Mouse (Mus musculus): ENCODE measurements around the gene Kbtbd12. TPM values are rescaled to one million over a fixed set of nuclear protein-coding genes. Genes with fewer than 3 reads are reported as not detected.
A peak's percentile ranks its signal among the peaks of the same experiment; 100 is the strongest.

Kbtbd12 gene
- polyA plus RNA-seq, 1 experiment from 2014 or later, result not detected

- H3K9me3 ChIP-seq (ENCODE audit: control insufficient read depth, low read length), result no peaks in the 10 kb centered on the region
- no peak overlapping the region for H3K4me3 ChIP-seq (ENCODE audit: low read depth, low read length)
- no peak overlapping the region for H3K4me2 ChIP-seq (ENCODE audit: low read depth, severe bottlenecking)
- 60% methylated on average over 6 of the region's 6 CpGs for WGBS
- ATAC-seq (ENCODE audit: insufficient number of reproducible peaks, low FRiP score, low TSS enrichment, low read depth) (no peak), DNase-seq (ENCODE audit: low spot score) (no peak)
- H3K27me3 ChIP-seq (ENCODE audit: control insufficient read depth, insufficient read depth, low read length), result no peaks in the 10 kb centered on the region
- no peak overlapping the region for H3K27ac ChIP-seq (replicated peaks; ENCODE audit: low read depth, low read length)
- no peaks in the 10 kb centered on the region for H3K4me1 ChIP-seq (ENCODE audit: control insufficient read depth, insufficient read depth, low read length)
- H3K36me3 ChIP-seq (ENCODE audit: control insufficient read depth, insufficient read depth, low read length), result no peaks in the 10 kb centered on the region
- H3K9ac ChIP-seq (ENCODE audit: low read length), result no peak overlapping the region
Measured at GRCm38 (mm10) chr6:88631293-88631692, 6.5 kb downstream of the Kbtbd12 start.

GRCm38 (mm10) chr6:88630560-88630959 is 7.2 kb downstream of the Kbtbd12 start:
- no peaks in the 10 kb centered on the region for H3K27me3 ChIP-seq (ENCODE audit: control insufficient read depth, insufficient read depth, low read length)
- ATAC-seq (ENCODE audit: insufficient number of reproducible peaks, low FRiP score, low TSS enrichment, low read depth), result no peak
- no peaks in the 10 kb centered on the region for H3K4me1 ChIP-seq (ENCODE audit: control insufficient read depth, insufficient read depth, low read length)
- H3K27ac ChIP-seq (replicated peaks; ENCODE audit: low read depth, low read length), result no peak overlapping the region
- no peaks in the 10 kb centered on the region for H3K36me3 ChIP-seq (ENCODE audit: control insufficient read depth, insufficient read depth, low read length)
- DNase-seq (ENCODE audit: low spot score), result no peak
- H3K4me3 ChIP-seq (ENCODE audit: low read depth, low read length), result no peak overlapping the region
- no peak overlapping the region for H3K4me2 ChIP-seq (ENCODE audit: low read depth, severe bottlenecking)
- H3K9ac ChIP-seq (ENCODE audit: low read length), result no peak overlapping the region
- H3K9me3 ChIP-seq (ENCODE audit: control insufficient read depth, low read length), result no peaks in the 10 kb centered on the region
- 45% methylated on average over 5 of the region's 5 CpGs for WGBS

- no peak for ATAC-seq (ENCODE audit: insufficient number of reproducible peaks, low FRiP score, low TSS enrichment, low read depth)
Measured at GRCm38 (mm10) chr6:88629821-88630220, 7.9 kb downstream of the Kbtbd12 start.

DNA sequence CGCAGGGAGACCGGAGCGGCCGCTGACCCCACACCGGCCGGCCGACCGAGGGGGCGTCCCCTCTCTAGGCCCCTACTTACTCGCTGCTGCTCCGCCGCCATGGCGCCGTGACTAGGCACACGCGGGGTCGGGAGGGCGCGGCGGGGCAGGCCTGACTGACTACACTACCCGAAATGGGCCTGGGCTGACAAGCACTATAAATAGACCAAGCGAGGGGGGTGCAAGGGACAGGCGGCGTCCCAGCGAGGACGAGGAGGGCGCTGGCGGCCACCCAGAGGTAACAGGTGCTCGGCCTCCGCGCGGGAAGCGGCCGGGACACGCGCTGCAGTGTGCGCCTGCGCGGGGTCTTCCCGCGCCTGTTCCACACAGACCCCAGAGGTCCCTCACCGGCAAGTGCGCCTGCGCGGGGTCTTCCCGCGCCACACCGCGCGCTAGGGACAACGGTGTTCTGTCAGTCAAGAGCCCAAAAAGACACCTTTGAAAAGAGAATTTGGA is 10.4 kb downstream of the Kbtbd12 start:
- Histone ChIP-seq H3K4me2 (ENCODE audit: low read depth, severe bottlenecking) (peak overlapping the region; percentile 96), H3K9me3 (ENCODE audit: control insufficient read depth, low read length) (no peaks in the 10 kb centered on the region), H3K36me3 (ENCODE audit: control insufficient read depth, insufficient read depth, low read length) (no peaks in the 10 kb centered on the region), H3K4me1 (ENCODE audit: control insufficient read depth, insufficient read depth, low read length) (no peaks in the 10 kb centered on the region), H3K27me3 (ENCODE audit: control insufficient read depth, insufficient read depth, low read length) (no peaks in the 10 kb centered on the region), H3K4me3 (ENCODE audit: low read depth, low read length) (peak overlapping the region; percentile 39), H3K9ac (ENCODE audit: low read length) (peak overlapping the region; percentile 62), H3K27ac (replicated peaks; ENCODE audit: low read depth, low read length) (no peak overlapping the region)
- WGBS, result 1% methylated on average over 49 of the region's 51 CpGs
- DNase-seq (ENCODE audit: low spot score) (peak; percentile 86), ATAC-seq (ENCODE audit: insufficient number of reproducible peaks, low FRiP score, low TSS enrichment, low read depth) (peak; percentile 89)

More at GRCm38 (mm10) chr6:88629821-88630220, 7.9 kb downstream of the Kbtbd12 start:
- Histone ChIP-seq H3K27ac (replicated peaks; ENCODE audit: low read depth, low read length) (no peak overlapping the region), H3K4me2 (ENCODE audit: low read depth, severe bottlenecking) (no peak overlapping the region), H3K9me3 (ENCODE audit: control insufficient read depth, low read length) (no peaks in the 10 kb centered on the region), H3K9ac (ENCODE audit: low read length) (no peak overlapping the region), H3K4me3 (ENCODE audit: low read depth, low read length) (no peak overlapping the region), H3K27me3 (ENCODE audit: control insufficient read depth, insufficient read depth, low read length) (no peaks in the 10 kb centered on the region), H3K4me1 (ENCODE audit: control insufficient read depth, insufficient read depth, low read length) (no peaks in the 10 kb centered on the region), H3K36me3 (ENCODE audit: control insufficient read depth, insufficient read depth, low read length) (no peaks in the 10 kb centered on the region)
- no peak for DNase-seq (ENCODE audit: low spot score)
- WGBS, result 92% methylated on average over 2 of the region's 2 CpGs

DNA sequence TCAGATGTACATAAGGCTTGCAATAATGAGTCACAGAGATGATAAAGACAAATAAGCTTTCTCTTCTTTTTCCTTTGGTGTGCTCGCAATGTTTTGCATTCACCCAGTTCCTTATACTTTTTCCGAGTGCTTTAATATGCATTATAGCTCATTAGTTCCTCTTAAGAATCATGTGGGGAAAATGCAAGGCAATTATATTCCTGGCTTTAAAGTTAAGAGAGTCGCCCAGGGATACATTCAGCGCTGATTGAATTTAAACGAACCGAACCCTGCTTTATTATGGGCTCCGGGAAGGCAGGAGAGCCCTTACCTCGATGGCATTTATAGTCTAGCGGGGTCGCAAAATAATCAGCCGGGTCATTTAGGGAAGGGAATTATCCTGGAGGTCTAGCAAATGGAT is 10.8 kb downstream of the Kbtbd12 start:
- peak overlapping the region; percentile 96 for H3K4me2 ChIP-seq (ENCODE audit: low read depth, severe bottlenecking)
- no peaks in the 10 kb centered on the region for H3K4me1 ChIP-seq (ENCODE audit: control insufficient read depth, insufficient read depth, low read length)
- H3K9ac ChIP-seq (ENCODE audit: low read length), result peak overlapping the region; percentile 62; the same call in 1 of the 2 replicates
- ATAC-seq (ENCODE audit: insufficient number of reproducible peaks, low FRiP score, low TSS enrichment, low read depth) (no peak), DNase-seq (ENCODE audit: low spot score) (no peak)
- no peaks in the 10 kb centered on the region for H3K36me3 ChIP-seq (ENCODE audit: control insufficient read depth, insufficient read depth, low read length)
- 12% methylated on average over 11 of the region's 11 CpGs for WGBS
- no peaks in the 10 kb centered on the region for H3K9me3 ChIP-seq (ENCODE audit: control insufficient read depth, low read length)
- peak overlapping the region; percentile 39 for H3K4me3 ChIP-seq (ENCODE audit: low read depth, low read length)
- H3K27me3 ChIP-seq (ENCODE audit: control insufficient read depth, insufficient read depth, low read length), result no peaks in the 10 kb centered on the region
- H3K27ac ChIP-seq (replicated peaks; ENCODE audit: low read depth, low read length), result no peak overlapping the region

- H3K4me3 ChIP-seq (ENCODE audit: low read depth, low read length), result no peak overlapping the region
- WGBS, result 17% methylated on average over 4 of the region's 4 CpGs
- H3K9me3 ChIP-seq (ENCODE audit: control insufficient read depth, low read length), result no peaks in the 10 kb centered on the region
- no peak for ATAC-seq (ENCODE audit: insufficient number of reproducible peaks, low FRiP score, low TSS enrichment, low read depth)
- H3K27ac ChIP-seq (replicated peaks; ENCODE audit: low read depth, low read length), result no peak overlapping the region
- DNase-seq (ENCODE audit: low spot score), result no peak
- no peak overlapping the region for H3K9ac ChIP-seq (ENCODE audit: low read length)
- H3K36me3 ChIP-seq (ENCODE audit: control insufficient read depth, insufficient read depth, low read length), result no peaks in the 10 kb centered on the region
- no peak overlapping the region for H3K4me2 ChIP-seq (ENCODE audit: low read depth, severe bottlenecking)
- H3K27me3 ChIP-seq (ENCODE audit: control insufficient read depth, insufficient read depth, low read length), result no peaks in the 10 kb centered on the region
- no peaks in the 10 kb centered on the region for H3K4me1 ChIP-seq (ENCODE audit: control insufficient read depth, insufficient read depth, low read length)
Measured at GRCm38 (mm10) chr6:88626462-88626861, 11.3 kb downstream of the Kbtbd12 start.

DNA sequence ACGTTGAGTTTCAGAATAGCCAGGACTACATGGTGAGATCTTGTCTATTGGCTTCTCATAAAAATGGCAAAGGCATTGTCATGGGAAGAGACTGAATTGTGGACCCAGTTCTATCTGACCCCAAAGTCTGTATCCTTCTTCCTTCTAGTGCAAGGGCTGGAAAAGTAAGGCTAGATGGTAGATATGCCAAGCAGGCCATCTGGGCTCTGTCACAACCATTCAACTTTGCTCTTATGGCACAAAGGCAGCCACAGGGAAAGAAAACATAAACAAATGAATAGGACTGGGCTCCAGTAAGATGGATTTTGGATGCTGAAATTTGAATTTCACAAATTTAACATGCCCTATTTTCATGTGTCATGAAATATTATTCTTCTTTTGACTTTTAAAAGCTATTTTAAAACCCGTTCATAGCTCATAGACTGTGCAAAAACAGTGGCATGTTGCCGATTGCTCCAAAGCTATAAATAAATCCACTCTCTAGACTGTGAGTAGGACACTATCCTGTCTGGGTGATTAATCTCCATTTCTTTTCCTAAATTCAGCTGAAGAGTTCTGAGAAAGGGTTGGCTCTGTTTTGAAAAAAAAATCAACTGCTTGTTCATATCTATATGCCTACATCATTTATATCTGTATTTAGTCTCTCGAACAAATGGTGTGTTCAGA is 15.8 kb downstream of the Kbtbd12 start:
- H3K9ac ChIP-seq (ENCODE audit: low read length), result no peak overlapping the region
- H3K27ac ChIP-seq (replicated peaks; ENCODE audit: low read depth, low read length), result no peak overlapping the region
- H3K27me3 ChIP-seq (ENCODE audit: control insufficient read depth, insufficient read depth, low read length), result no peaks in the 10 kb centered on the region
- no peak overlapping the region for H3K4me3 ChIP-seq (ENCODE audit: low read depth, low read length)
- H3K4me1 ChIP-seq (ENCODE audit: control insufficient read depth, insufficient read depth, low read length), result no peaks in the 10 kb centered on the region
- DNase-seq (ENCODE audit: low spot score) (no peak), ATAC-seq (ENCODE audit: insufficient number of reproducible peaks, low FRiP score, low TSS enrichment, low read depth) (no peak)
- H3K36me3 ChIP-seq (ENCODE audit: control insufficient read depth, insufficient read depth, low read length), result no peaks in the 10 kb centered on the region
- H3K9me3 ChIP-seq (ENCODE audit: control insufficient read depth, low read length), result no peaks in the 10 kb centered on the region
- 87% methylated on average over 4 of the region's 4 CpGs for WGBS
- H3K4me2 ChIP-seq (ENCODE audit: low read depth, severe bottlenecking), result no peak overlapping the region

- no peaks in the 10 kb centered on the region for H3K4me1 ChIP-seq (ENCODE audit: control insufficient read depth, insufficient read depth, low read length)
- no peaks in the 10 kb centered on the region for H3K36me3 ChIP-seq (ENCODE audit: control insufficient read depth, insufficient read depth, low read length)
- no peak for ATAC-seq (ENCODE audit: insufficient number of reproducible peaks, low FRiP score, low TSS enrichment, low read depth)
- WGBS, result 41% methylated on average over 5 of the region's 5 CpGs
- H3K9ac ChIP-seq (ENCODE audit: low read length), result no peak overlapping the region
- no peak overlapping the region for H3K4me3 ChIP-seq (ENCODE audit: low read depth, low read length)
- DNase-seq (ENCODE audit: low spot score), result no peak
- no peak overlapping the region for H3K27ac ChIP-seq (replicated peaks; ENCODE audit: low read depth, low read length)
- no peaks in the 10 kb centered on the region for H3K9me3 ChIP-seq (ENCODE audit: control insufficient read depth, low read length)
- H3K4me2 ChIP-seq (ENCODE audit: low read depth, severe bottlenecking), result no peak overlapping the region
- H3K27me3 ChIP-seq (ENCODE audit: control insufficient read depth, insufficient read depth, low read length), result no peaks in the 10 kb centered on the region
Measured at GRCm38 (mm10) chr6:88619542-88619941, 18.2 kb downstream of the Kbtbd12 start.

DNA sequence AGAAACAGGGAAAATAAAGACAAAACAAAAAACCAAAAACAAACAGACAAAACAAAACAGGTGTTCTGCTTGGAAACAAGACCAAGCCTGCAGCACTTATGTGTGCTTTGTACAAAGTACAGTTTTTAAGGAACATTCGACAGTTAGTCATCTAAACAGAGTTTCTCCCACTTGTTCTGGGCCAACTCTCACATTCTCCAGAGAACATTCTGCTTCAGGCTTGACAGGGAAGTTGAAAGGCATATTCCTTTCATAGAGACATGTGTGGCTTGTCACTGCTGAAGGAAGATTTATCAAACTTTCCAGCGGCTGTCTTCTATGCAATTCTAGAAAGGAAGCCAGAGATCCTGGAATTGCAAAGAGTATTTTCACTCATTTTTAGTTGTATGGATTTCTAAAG is 22.4 kb downstream of the Kbtbd12 start:
- Histone ChIP-seq H3K4me1 (ENCODE audit: control insufficient read depth, insufficient read depth, low read length) (no peaks in the 10 kb centered on the region), H3K9me3 (ENCODE audit: control insufficient read depth, low read length) (no peaks in the 10 kb centered on the region), H3K36me3 (ENCODE audit: control insufficient read depth, insufficient read depth, low read length) (no peaks in the 10 kb centered on the region), H3K9ac (ENCODE audit: low read length) (no peak overlapping the region), H3K27ac (replicated peaks; ENCODE audit: low read depth, low read length) (no peak overlapping the region), H3K27me3 (ENCODE audit: control insufficient read depth, insufficient read depth, low read length) (no peaks in the 10 kb centered on the region), H3K4me3 (ENCODE audit: low read depth, low read length) (no peak overlapping the region), H3K4me2 (ENCODE audit: low read depth, severe bottlenecking) (no peak overlapping the region)
- no peak for ATAC-seq (ENCODE audit: insufficient number of reproducible peaks, low FRiP score, low TSS enrichment, low read depth)
- no peak for DNase-seq (ENCODE audit: low spot score)
- WGBS, result 84% methylated on average over 2 of the region's 2 CpGs
